Mouse (Mus musculus) urinary bladder, adult 18-20 months (tissue): ENCODE measurements around the gene Sept4.
A peak's percentile ranks its signal among the peaks of the same experiment; 100 is the strongest.

Source experiments
- DNase-seq, 2 experiments: peaks; one replicate each; pipeline ENCODE4 v3.0.0; 2022; ENCODE audit warnings: low spot score in 2 of 2, mixed read lengths in 2 of 2

Sept4 gene

GRCm38 (mm10) chr11:87578963-87579601, 10.4 kb downstream of the Sept4 start:
- no peak for DNase-seq

DNA sequence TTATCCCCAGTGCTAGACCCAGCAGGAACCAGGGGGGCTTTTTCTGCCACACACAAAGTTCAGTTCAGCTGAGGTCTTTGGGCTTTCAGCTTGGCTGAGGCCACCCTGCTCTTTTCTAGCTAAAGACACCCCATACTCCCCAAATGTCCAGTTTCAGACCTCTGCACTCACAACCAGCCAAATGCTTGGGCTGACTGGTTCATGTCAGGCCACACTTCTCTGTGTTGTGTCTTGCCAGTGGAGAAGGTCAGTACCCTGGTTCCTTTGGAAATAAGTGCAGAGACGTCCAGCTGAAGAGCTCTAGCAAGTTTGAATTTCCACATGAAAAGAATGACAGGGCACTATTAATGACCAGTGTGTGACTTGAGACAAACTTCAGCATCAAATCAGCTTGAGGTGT, 11.0 kb downstream of the Sept4 start:
- DNase-seq = no peak

- no peak for DNase-seq
Observed at GRCm38 (mm10) chr11:87580543-87581085, 11.9 kb downstream of the Sept4 start.

- no peak for DNase-seq
Observed at GRCm38 (mm10) chr11:87581161-87581865, 12.6 kb downstream of the Sept4 start.

DNA sequence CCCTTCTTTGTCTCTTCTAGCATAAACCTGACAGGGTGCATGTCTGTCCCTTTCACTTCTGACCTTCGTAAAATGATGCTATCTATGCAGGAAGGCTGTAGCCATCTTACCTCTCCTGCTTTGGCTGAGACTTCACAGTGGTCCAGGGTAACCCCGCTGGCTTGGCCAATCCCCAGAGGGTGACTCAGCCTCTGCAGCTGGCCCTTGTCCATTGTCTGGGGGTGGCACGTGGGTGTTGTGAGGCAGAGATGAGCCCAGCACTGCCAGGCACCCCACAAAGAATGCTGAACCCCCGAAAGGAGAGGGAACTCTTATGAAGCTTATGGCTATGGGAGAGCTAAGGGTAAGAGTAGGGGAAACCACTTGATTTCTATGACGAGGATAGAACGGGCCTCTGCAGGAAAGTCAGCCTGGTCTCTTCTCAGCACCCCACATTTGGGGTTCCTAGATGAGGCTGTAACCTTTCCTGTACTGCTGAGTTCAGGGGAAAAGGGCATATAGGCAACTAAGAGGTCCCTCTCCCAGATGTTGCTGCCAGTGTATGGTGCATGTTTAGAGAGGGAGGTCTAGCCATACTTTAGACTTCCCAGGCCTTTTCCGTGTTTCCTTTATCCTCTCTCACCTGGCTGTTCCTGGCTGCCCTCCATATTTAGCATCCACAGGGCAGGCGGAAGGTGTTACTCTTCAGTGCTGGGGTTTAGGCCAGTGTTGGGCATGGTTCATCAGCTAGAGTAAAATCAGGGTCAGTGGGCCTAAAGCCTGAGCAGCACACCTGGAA, 13.4 kb downstream of the Sept4 start:
- no peak for DNase-seq

DNA sequence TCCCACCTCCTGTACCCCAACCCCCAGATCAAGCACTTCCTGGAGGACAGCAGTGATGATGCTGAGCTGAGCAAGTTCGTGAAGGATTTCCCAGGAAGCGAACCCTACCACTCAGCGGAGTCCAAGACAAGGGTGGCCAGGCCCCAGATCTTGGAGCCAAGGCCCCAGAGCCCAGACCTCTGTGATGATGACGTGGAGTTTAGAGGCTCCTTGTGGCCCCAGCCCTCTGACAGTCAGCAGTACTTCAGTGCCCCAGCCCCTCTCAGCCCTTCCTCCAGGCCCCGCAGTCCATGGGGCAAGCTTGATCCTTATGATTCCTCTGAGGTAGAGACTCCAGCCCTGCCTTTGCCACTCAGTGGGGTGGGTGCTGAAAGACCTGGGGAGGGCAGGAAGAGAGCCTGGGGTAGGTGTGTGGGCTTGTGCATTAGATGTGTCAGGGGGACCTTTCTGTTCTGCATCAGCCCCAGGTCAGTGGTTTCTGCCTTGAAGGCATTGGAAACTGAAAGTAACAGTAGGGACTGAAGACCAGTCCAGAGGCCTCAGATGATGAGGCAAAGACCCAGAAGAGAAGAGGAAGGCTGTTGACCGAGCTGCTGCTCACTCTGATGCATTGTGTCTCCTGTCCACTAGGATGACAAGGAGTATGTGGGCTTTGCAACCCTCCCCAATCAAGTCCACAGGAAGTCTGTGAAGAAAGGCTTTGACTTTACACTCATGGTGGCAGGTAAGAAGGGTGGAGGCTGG, 14.8 kb downstream of the Sept4 start:
- DNase-seq = no peak

- no peak for DNase-seq
Observed at GRCm38 (mm10) chr11:87584711-87585505, 16.2 kb downstream of the Sept4 start.

- DNase-seq = no peak
Observed at GRCm38 (mm10) chr11:87587211-87587874, 18.6 kb downstream of the Sept4 start.

DNA sequence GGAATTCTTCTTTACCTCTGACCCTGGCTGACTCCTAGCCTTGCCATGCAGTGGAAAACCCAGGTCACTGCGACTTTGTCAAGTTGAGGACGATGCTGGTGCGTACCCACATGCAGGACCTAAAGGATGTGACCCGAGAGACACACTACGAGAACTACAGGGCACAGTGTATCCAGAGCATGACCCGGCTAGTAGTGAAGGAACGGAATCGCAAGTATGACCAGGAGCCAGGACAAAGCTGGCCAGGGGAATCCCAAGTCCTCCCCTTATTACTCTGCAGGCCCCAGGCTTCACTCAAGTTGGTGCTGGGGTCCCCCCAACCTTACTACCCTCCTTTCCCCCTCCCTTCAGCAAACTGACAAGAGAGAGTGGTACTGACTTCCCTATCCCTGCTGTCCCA, 20.9 kb downstream of the Sept4 start:
- no peak for DNase-seq

- no peak for DNase-seq
Observed at GRCm38 (mm10) chr11:87590841-87591525, 22.3 kb downstream of the Sept4 start.

GRCm38 (mm10) chr11:87591526-87592353, 23.0 kb downstream of the Sept4 start, which contains the start of gene Mtmr4:
Mtmr4 (plus strand) TSS chr11:87592162.
- DNase-seq = peak; percentile 94 to 100

DNA sequence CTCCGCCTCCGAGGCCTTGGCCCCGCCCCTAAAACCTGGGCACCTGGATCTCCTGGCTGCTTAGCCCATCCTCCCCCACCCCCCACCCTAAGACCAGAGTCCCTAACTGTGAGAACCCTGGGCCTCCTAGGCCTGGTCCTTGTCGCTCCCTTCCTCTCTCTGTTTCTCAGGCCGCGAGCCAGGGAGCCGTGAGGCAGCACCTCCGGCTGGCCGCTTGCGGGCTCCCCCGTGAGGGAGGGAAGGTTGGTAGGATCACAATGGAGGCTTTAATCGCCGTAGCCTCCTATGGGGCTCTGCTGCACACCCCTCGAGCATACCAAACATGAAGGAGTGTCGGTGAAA, 23.6 kb downstream of the Sept4 start:
- no peak for DNase-seq

- DNase-seq = no peak
Observed at GRCm38 (mm10) chr11:87592713-87593598, 24.3 kb downstream of the Sept4 start.

GRCm38 (mm10) chr11:87595327-87595841, 26.7 kb downstream of the Sept4 start:
- peak; percentile 75 to 89 for DNase-seq

GRCm38 (mm10) chr11:87595976-87596375, 27.3 kb downstream of the Sept4 start:
- no peak for DNase-seq

- DNase-seq = no peak
Observed at GRCm38 (mm10) chr11:87596492-87596891, 27.8 kb downstream of the Sept4 start.

- DNase-seq = no peak
Observed at GRCm38 (mm10) chr11:87597061-87597460, 28.4 kb downstream of the Sept4 start.
